Mouse (Mus musculus) left cerebral cortex, adult 18-20 months (tissue): ENCODE results near the gene Atraid. TPM values are rescaled to one million over a fixed set of nuclear protein-coding genes. Genes with fewer than 3 reads are reported as not detected.
"Not testable (repeated sequence)": the region's sequence is repeated elsewhere in the genome, so short reads cannot be mapped to it uniquely, and the experiment has no call there.

Experiments
- DNase-seq, 2 experiments: peaks; one replicate each; pipeline ENCODE4 v3.0.0; 2021 to 2022; ENCODE audit warnings: low spot score in 2 of 2, mixed read lengths in 1 of 2
- total RNA-seq, 2 experiments: library from RNA; stranded (reverse); gene quantifications; 2 replicates each; pipeline ENCODE4 v1.2.3; 2021

Atraid gene
- total RNA-seq, 2 experiments from 2014 or later = 70.6 to 73.8 TPM

GRCm38 (mm10) chr5:31053728-31054127 is 5.6 kb downstream of the Atraid start:
- DNase-seq = not testable (repeated sequence)

GRCm38 (mm10) chr5:31054261-31055215 is 6.4 kb downstream of the Atraid start, which contains the start of gene Cad:
Gene Cad, plus strand, starts transcription at chr5:31054780.
- peak; percentile 94 to 95 for DNase-seq

GRCm38 (mm10) chr5:31055216-31056140 is 7.4 kb downstream of the Atraid start:
- no peak for DNase-seq

- DNase-seq = no peak
Measured at GRCm38 (mm10) chr5:31069810-31070209, 21.7 kb downstream of the Atraid start.

GRCm38 (mm10) chr5:31071059-31071458 is 22.9 kb downstream of the Atraid start:
- no peak for DNase-seq

- no peak for DNase-seq
Measured at GRCm38 (mm10) chr5:31071821-31072220, 23.7 kb downstream of the Atraid start.

GRCm38 (mm10) chr5:31073176-31073575 is 25.1 kb downstream of the Atraid start:
- DNase-seq = no peak

GRCm38 (mm10) chr5:31076346-31076745 is 28.2 kb downstream of the Atraid start:
- no peak for DNase-seq

GRCm38 (mm10) chr5:31080059-31080794 is 32.1 kb downstream of the Atraid start:
- DNase-seq = peak; percentile 58 to 74

- DNase-seq = no peak
Measured at GRCm38 (mm10) chr5:31080795-31081164, 32.7 kb downstream of the Atraid start.

GRCm38 (mm10) chr5:31081386-31081785 is 33.3 kb downstream of the Atraid start:
- no peak for DNase-seq

- peak in 1 of 2 experiments; percentile 68 for DNase-seq
Measured at GRCm38 (mm10) chr5:31082355-31082754, 34.2 kb downstream of the Atraid start.

GRCm38 (mm10) chr5:31082935-31083625 is 35.0 kb downstream of the Atraid start:
- no peak for DNase-seq

- DNase-seq = no peak
Measured at GRCm38 (mm10) chr5:31083949-31084348, 35.8 kb downstream of the Atraid start.

GRCm38 (mm10) chr5:31086606-31087005 is 38.5 kb downstream of the Atraid start:
- no peak for DNase-seq

- DNase-seq = no peak
Measured at GRCm38 (mm10) chr5:31087131-31087530, 39.0 kb downstream of the Atraid start.

GRCm38 (mm10) chr5:31092231-31092975 is 44.3 kb downstream of the Atraid start:
- DNase-seq = peak; percentile 74 to 82

GRCm38 (mm10) chr5:31093151-31094041 is 45.3 kb downstream of the Atraid start:
- peak; percentile 54 to 71 for DNase-seq
